Mouse (Mus musculus): ENCODE measurements around the gene Syf2. TPM values are rescaled to one million over a fixed set of nuclear protein-coding genes. Genes with fewer than 3 reads are reported as not detected.

Syf2 gene
- 100 to 1,000 TPM; 176 to 207 TPM for polyA plus RNA-seq (2017; shearing (Covaris generic))

GRCm38 (mm10) chr4:134930684-134931481, at the start of gene Syf2:
Gene Syf2, plus strand, starts transcription at chr4:134930898.

GRCm38 (mm10) chr4:134914864-134915209, 15.9 kb upstream of the Syf2 start, which contains the start of gene Tmem50a:
Gene Tmem50a, minus strand, starts transcription at chr4:134915024.

GRCm38 (mm10) chr4:134923258-134924018, 7.3 kb upstream of the Syf2 start, which contains the start of gene Rsrp1:
Gene Rsrp1, plus strand, starts transcription at chr4:134923592.

Other genes with a start within 250 kb of the Syf2 start
- gene Man1c1, start 226.6 kb upstream of the Syf2 start, polyA plus RNA-seq (2017; shearing (Covaris generic)): 1 to 10 TPM; 2.1 to 2.4 TPM
- gene Ldlrap1, start 162.9 kb upstream of the Syf2 start, polyA plus RNA-seq (2017; shearing (Covaris generic)): 10 to 100 TPM; 47.4 to 57.0 TPM
- gene Maco1, start 77.6 kb upstream of the Syf2 start, polyA plus RNA-seq (2017; shearing (Covaris generic)): 10 to 100 TPM; 18.9 to 26.4 TPM
- 1 to 10 TPM; 2.3 TPM for gene Rhd, start 66.4 kb upstream of the Syf2 start, polyA plus RNA-seq (2017; shearing (Covaris generic))
- gene Tmem50a, start 15.9 kb upstream of the Syf2 start, polyA plus RNA-seq (2017; shearing (Covaris generic)): 100 to 1,000 TPM; 477 to 612 TPM
- 100 to 1,000 TPM; 720 to 760 TPM for gene Rsrp1, start 7.3 kb upstream of the Syf2 start, polyA plus RNA-seq (2017; shearing (Covaris generic))
- gene Runx3, start 189.8 kb downstream of the Syf2 start, polyA plus RNA-seq (2017; shearing (Covaris generic)): 10 to 100 TPM; 17.5 to 44.8 TPM